Mouse (Mus musculus): ENCODE measurements around the gene Prkcq.

GRCm38 (mm10) chr2:11266294-11266693, 94.4 kb downstream of the Prkcq start:
- no peak for TF ChIP-seq POLR2A (IDR thresholded peaks at IDR 0.05; ENCODE audit: insufficient read depth, low read depth, low read length)
- no peak for TF ChIP-seq CTCF (IDR thresholded peaks at IDR 0.05; ENCODE audit: insufficient read depth, low read depth, low read length)

Measured in olfactory bulb, adult 2 months (tissue).